Mouse (Mus musculus) c-Kit-positive CD71-positive TER-119-negative erythroid progenitor cells, embryonic 14.5 days (primary cell): ENCODE measurements around the gene Slc35b4.

Source experiments
- DNase-seq: peaks from one replicate; pipeline ENCODE4 v3.0.0-alpha.2; 2013; ENCODE audit warnings: low read depth

Gene Slc35b4

DNA sequence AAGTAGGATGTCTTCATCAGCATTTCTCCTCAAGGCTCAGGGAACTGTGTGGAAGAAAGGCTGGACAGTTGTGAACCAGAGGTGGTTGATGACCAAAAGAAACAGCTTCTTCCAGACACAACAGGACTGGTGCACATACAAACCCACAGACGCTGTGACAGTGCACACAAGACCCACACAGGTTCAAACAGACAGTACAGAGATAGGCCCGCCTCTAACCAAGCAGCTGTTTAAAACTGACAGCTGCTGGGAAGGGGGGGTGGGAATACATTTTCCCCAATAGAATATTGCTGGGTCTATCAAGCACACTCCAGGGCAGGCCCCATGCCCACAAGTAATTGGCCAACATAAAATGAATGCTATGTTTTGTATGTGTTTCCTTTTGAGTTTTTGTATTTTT is 52.5 kb downstream of the Slc35b4 start:
- DNase-seq, result no peak

DNA sequence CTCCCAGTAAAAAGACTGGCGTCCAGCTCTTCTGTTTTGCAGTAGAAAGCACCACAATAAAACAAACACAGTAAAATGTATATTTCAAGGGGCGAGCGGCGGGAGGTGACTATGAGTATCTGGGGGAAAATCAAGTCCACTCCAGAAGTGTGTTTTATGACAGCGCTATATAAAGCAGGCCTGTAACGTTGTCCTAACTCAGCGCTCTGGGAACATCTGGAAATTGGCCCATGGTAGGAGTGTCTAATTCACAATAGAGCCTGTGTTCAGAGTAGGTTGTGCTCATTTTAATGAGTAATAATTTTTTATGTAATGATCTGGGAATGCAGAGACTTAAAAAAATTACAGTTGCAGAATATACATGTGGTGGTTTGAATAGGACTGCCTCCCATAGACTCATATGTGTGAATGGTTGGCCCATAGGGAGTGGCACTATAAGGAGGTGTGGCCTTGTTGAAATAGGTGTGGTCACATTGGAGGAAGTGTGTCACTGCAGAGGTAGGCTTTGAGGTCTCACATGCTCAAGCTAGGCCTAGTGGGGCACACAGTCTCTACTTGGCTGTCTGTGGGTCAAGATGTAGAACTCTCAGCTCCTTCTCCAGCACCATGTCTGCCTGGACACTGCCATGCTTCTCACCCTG is 60.0 kb downstream of the Slc35b4 start:
- no peak for DNase-seq

DNA sequence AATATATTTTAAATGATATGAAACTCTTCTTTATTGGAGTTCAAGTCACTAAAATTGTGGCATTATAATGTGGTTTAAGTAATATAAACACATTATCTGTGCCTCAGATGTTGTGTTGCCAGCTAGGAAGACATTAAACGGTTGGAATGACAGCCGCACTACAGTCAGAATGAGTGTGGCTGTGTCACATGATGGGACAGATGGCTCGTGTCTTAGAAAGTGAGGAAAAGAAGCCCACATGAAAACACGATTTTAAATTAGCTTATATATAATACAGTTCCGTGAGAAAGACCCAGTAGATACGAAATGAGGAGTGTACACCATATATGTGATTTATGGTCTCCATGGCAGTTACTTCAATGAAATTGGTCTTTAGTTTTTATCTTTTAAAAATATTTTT is 65.5 kb downstream of the Slc35b4 start:
- DNase-seq, result no peak

DNA sequence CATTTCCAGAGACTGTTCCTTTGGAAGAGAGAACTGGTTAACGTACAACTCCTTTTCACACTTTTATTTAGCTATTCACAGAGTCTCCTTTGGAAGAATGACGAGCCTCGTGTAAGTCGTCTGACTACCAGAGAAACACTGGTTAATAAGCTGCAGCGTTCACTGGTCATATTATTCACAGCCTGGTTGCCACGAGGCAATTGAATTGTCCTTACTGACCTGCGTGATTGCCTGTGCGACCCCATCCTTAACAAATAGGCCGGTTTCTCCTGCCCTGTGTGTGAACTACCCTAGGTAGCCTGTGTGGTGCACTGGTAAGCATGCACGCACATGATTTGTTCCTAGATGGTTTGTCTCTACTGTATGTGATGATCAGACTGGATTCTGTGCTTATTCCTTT is 66.3 kb downstream of the Slc35b4 start:
- no peak for DNase-seq
